Mouse (Mus musculus): ENCODE data around the gene Col8a2. TPM values are rescaled to one million over a fixed set of nuclear protein-coding genes. Genes with fewer than 3 reads are reported as not detected.

Col8a2 gene
- polyA plus RNA-seq, 2 experiments: 50.3 to 74.6 TPM

GRCm38 (mm10) chr4:126322646-126323045 lies 36.1 kb downstream of the Col8a2 start:
- peaks cover 9% of the 10 kb centered on the region for H3K36me3 ChIP-seq (ENCODE audit: control insufficient read depth, insufficient read depth, low read length)
- no peak overlapping the region for H3K9ac ChIP-seq (ENCODE audit: low read depth, low read length, severe bottlenecking)
- H3K4me3 ChIP-seq (replicated peaks; ENCODE audit: low read length): no peak overlapping the region
- no peak for TF ChIP-seq POLR2A (IDR thresholded peaks at IDR 0.05; ENCODE audit: borderline replicate concordance, extremely low read depth, insufficient read depth, insufficient read length)
- H3K9me3 ChIP-seq (ENCODE audit: control insufficient read depth, low read length): no peaks in the 10 kb centered on the region
- WGBS: 96% methylated on average over 13 of the region's 13 CpGs
- H3K27me3 ChIP-seq (ENCODE audit: control insufficient read depth, insufficient read depth, low read length): no peaks in the 10 kb centered on the region
- peaks cover 29% of the 10 kb centered on the region for H3K4me1 ChIP-seq (ENCODE audit: control insufficient read depth, insufficient read depth, low read length)
- DNase-seq (ENCODE audit: low spot score) (no peak), ATAC-seq (ENCODE audit: low FRiP score, low read depth) (no peak)
- H3K27ac ChIP-seq (replicated peaks; ENCODE audit: low read depth, low read length): no peak overlapping the region
- H3K4me2 ChIP-seq (replicated peaks; ENCODE audit: low read depth, low read length, severe bottlenecking): no peak overlapping the region

GRCm38 (mm10) chr4:126324861-126325260 lies 38.3 kb downstream of the Col8a2 start:
- Histone ChIP-seq H3K36me3 (ENCODE audit: control insufficient read depth, insufficient read depth, low read length) (no peaks in the 10 kb centered on the region), H3K9me3 (ENCODE audit: control insufficient read depth, low read length) (no peaks in the 10 kb centered on the region), H3K9ac (ENCODE audit: low read depth, low read length, severe bottlenecking) (no peak overlapping the region; the same call in 1 of the 2 replicates), H3K4me3 (replicated peaks; ENCODE audit: low read length) (peak overlapping the region; percentile 20), H3K27me3 (ENCODE audit: control insufficient read depth, insufficient read depth, low read length) (no peaks in the 10 kb centered on the region), H3K27ac (replicated peaks; ENCODE audit: low read depth, low read length) (peak overlapping the region; percentile 63), H3K4me2 (replicated peaks; ENCODE audit: low read depth, low read length, severe bottlenecking) (peak overlapping the region; percentile 44), H3K4me1 (ENCODE audit: control insufficient read depth, insufficient read depth, low read length) (peaks cover 29% of the 10 kb centered on the region)
- DNase-seq (ENCODE audit: low spot score) (peak; percentile 62), ATAC-seq (ENCODE audit: low FRiP score, low read depth) (peak; percentile 41)
- TF ChIP-seq POLR2A (IDR thresholded peaks at IDR 0.05; ENCODE audit: borderline replicate concordance, extremely low read depth, insufficient read depth, insufficient read length): no peak
- 18% methylated on average over 13 of the region's 13 CpGs for WGBS

GRCm38 (mm10) chr4:126325281-126325861 lies 38.8 kb downstream of the Col8a2 start, which contains the start of gene Tekt2:
TSS of gene Tekt2 (minus strand) at chr4:126325688.
- ATAC-seq (ENCODE audit: low FRiP score, low read depth) (peak; percentile 41), DNase-seq (ENCODE audit: low spot score) (peak; percentile 54)

GRCm38 (mm10) chr4:126326036-126326435 lies 39.4 kb downstream of the Col8a2 start:
- no peak for TF ChIP-seq POLR2A (IDR thresholded peaks at IDR 0.05; ENCODE audit: borderline replicate concordance, extremely low read depth, insufficient read depth, insufficient read length)
- H3K9me3 ChIP-seq (ENCODE audit: control insufficient read depth, low read length): no peaks in the 10 kb centered on the region
- H3K27me3 ChIP-seq (ENCODE audit: control insufficient read depth, insufficient read depth, low read length): no peaks in the 10 kb centered on the region
- DNase-seq (ENCODE audit: low spot score) (peak; percentile 21), ATAC-seq (ENCODE audit: low FRiP score, low read depth) (no peak)
- H3K4me2 ChIP-seq (replicated peaks; ENCODE audit: low read depth, low read length, severe bottlenecking): no peak overlapping the region
- WGBS: 16% methylated on average over 6 of the region's 6 CpGs
- H3K4me3 ChIP-seq (replicated peaks; ENCODE audit: low read length): no peak overlapping the region
- H3K4me1 ChIP-seq (ENCODE audit: control insufficient read depth, insufficient read depth, low read length): peaks cover 22% of the 10 kb centered on the region
- H3K9ac ChIP-seq (ENCODE audit: low read depth, low read length, severe bottlenecking): no peak overlapping the region
- H3K36me3 ChIP-seq (ENCODE audit: control insufficient read depth, insufficient read depth, low read length): no peaks in the 10 kb centered on the region
- H3K27ac ChIP-seq (replicated peaks; ENCODE audit: low read depth, low read length): no peak overlapping the region

More at GRCm38 (mm10) chr4:126325281-126325861, 38.8 kb downstream of the Col8a2 start, which contains the start of gene Tekt2:
- 4% methylated on average over 23 of the region's 23 CpGs for WGBS
- TF ChIP-seq POLR2A (IDR thresholded peaks at IDR 0.05; ENCODE audit: borderline replicate concordance, extremely low read depth, insufficient read depth, insufficient read length): no peak
- H3K36me3 ChIP-seq (ENCODE audit: control insufficient read depth, insufficient read depth, low read length): no peaks in the 10 kb centered on the region
- peak within 1 kb of the TSS; percentile 20 for H3K4me3 ChIP-seq (replicated peaks; ENCODE audit: low read length)
- no peaks in the 10 kb centered on the region for H3K27me3 ChIP-seq (ENCODE audit: control insufficient read depth, insufficient read depth, low read length)
- peak within 1 kb of the TSS; percentile 63 for H3K27ac ChIP-seq (replicated peaks; ENCODE audit: low read depth, low read length)
- peak within 1 kb of the TSS; percentile 28 for H3K9ac ChIP-seq (ENCODE audit: low read depth, low read length, severe bottlenecking)
- H3K4me2 ChIP-seq (replicated peaks; ENCODE audit: low read depth, low read length, severe bottlenecking): peak within 1 kb of the TSS; percentile 44
- no peaks in the 10 kb centered on the region for H3K9me3 ChIP-seq (ENCODE audit: control insufficient read depth, low read length)
- H3K4me1 ChIP-seq (ENCODE audit: control insufficient read depth, insufficient read depth, low read length): peaks cover 28% of the 10 kb centered on the region

- no peaks in the 10 kb centered on the region for H3K36me3 ChIP-seq (ENCODE audit: control insufficient read depth, insufficient read depth, low read length)
- no peak overlapping the region for H3K27ac ChIP-seq (replicated peaks; ENCODE audit: low read depth, low read length)
- H3K9me3 ChIP-seq (ENCODE audit: control insufficient read depth, low read length): no peaks in the 10 kb centered on the region
- peaks cover 8% of the 10 kb centered on the region for H3K4me1 ChIP-seq (ENCODE audit: control insufficient read depth, insufficient read depth, low read length)
- H3K27me3 ChIP-seq (ENCODE audit: control insufficient read depth, insufficient read depth, low read length): no peaks in the 10 kb centered on the region
- H3K4me3 ChIP-seq (replicated peaks; ENCODE audit: low read length): no peak overlapping the region
- TF ChIP-seq POLR2A (IDR thresholded peaks at IDR 0.05; ENCODE audit: borderline replicate concordance, extremely low read depth, insufficient read depth, insufficient read length): no peak
- no peak overlapping the region for H3K9ac ChIP-seq (ENCODE audit: low read depth, low read length, severe bottlenecking)
- H3K4me2 ChIP-seq (replicated peaks; ENCODE audit: low read depth, low read length, severe bottlenecking): no peak overlapping the region
- DNase-seq (ENCODE audit: low spot score): no peak
- ATAC-seq (ENCODE audit: low FRiP score, low read depth): no peak
- WGBS: 90% methylated on average over 4 of the region's 4 CpGs
Observed at GRCm38 (mm10) chr4:126330295-126330694, 43.7 kb downstream of the Col8a2 start.
